Mouse (Mus musculus): ENCODE results near the gene Csf1.
A peak's percentile ranks its signal among the peaks of the same experiment; 100 is the strongest.

Gene Csf1

GRCm38 (mm10) chr3:107703675-107704370 is 56.4 kb downstream of the Csf1 start:
- DNase-seq (ENCODE audit: low read depth), result no peak

- no peak for DNase-seq (ENCODE audit: low read depth)
Observed at GRCm38 (mm10) chr3:107701767-107702394, 58.4 kb downstream of the Csf1 start.

GRCm38 (mm10) chr3:107700625-107701024 is 59.6 kb downstream of the Csf1 start:
- no peak for DNase-seq (ENCODE audit: low read depth)

GRCm38 (mm10) chr3:107696910-107697309 is 63.4 kb downstream of the Csf1 start:
- no peak for DNase-seq (ENCODE audit: low read depth)

GRCm38 (mm10) chr3:107695948-107696881 is 64.1 kb downstream of the Csf1 start, which contains the start of gene Ahcyl1:
TSS of gene Ahcyl1 (minus strand) at chr3:107696560.
- peak; percentile 98 for DNase-seq (ENCODE audit: low read depth)

- DNase-seq (ENCODE audit: low read depth), result no peak
Observed at GRCm38 (mm10) chr3:107695219-107695947, 64.9 kb downstream of the Csf1 start.

- DNase-seq (ENCODE audit: low read depth), result no peak
Observed at GRCm38 (mm10) chr3:107694256-107694900, 65.9 kb downstream of the Csf1 start.

Measured in induced T-regulatory cell, adult 2 months (primary cell).